Mouse (Mus musculus): ENCODE results near the gene Ntrk2. TPM values are rescaled to one million over a fixed set of nuclear protein-coding genes. Genes with fewer than 3 reads are reported as not detected.
A peak's percentile ranks its signal among the peaks of the same experiment; 100 is the strongest.

Ntrk2 gene
- total RNA-seq, 2 experiments from 2014 or later = 2.9 to 4.0 TPM

DNA sequence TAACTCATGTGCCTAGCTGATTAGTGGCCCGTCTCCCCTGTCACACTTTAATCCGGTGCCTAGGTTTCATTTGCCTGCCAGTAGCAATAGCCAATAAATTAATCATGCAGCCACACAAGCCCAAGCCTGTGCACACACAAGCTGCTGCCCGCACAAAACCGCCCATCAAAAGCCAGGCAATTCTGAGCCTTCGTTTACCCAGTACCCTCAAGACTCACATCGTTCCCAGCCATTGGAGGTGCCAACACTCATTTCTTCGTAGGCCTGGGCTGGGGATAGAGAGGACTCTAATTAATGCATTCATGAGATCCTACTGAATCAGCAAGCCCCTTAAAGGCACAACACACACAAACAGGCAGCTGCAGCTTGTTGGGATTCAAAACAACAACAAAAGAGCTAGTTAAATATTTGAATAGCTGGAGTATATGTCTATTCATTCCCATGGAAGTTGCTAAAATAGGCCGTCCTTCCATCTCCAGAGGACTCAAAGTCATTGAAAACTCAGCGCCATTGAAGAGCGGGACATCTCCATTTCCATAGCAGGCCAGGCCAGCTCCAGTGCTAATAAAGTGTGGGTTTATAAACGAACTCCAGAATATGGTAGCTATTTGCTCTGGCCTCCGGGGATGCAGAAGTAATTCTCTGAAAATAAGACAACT is 158.5 kb downstream of the Ntrk2 start:
- no peak for DNase-seq (ENCODE audit: low spot score)

DNA sequence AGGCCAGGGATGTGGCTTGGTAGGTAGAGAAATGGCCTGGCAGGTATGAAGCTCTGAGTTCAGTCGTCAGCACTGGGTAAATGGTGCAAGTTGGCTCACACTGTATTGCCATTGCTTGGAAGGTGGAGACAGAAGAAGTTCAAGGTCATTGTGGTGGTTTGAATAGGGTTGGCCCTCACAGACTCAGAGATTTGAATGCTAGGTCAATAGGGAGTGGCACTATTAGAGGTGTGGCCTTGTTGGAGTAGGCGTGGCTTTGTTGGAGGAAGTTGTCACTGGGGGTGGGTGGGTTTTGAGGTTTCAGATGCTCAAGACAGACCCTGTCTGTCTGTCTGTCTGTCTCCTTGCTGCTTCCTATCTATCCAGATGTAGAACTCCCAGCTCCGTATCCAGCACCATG is 159.5 kb downstream of the Ntrk2 start:
- no peak for DNase-seq (ENCODE audit: low spot score)

DNA sequence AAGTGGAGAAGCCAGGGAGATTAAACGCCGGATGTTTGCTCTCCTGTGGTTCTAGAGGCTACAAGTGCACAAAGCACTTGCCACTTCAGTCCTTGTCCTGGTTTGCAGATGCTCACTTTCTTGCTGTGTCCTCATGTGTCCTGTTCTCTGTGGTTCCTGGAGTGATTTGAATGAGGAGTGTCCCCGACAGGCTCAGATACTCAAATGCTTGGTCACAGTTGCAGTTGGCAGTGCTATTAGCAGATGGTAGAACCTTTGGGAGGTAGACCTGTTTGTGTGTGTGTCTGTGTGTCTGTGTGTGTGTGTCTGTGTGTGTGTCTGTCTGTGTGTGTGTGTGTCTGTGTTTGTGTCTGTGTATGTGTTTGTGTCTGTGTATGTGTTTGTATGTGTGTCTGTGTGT is 160.1 kb downstream of the Ntrk2 start:
- DNase-seq (ENCODE audit: low spot score) = no peak

DNA sequence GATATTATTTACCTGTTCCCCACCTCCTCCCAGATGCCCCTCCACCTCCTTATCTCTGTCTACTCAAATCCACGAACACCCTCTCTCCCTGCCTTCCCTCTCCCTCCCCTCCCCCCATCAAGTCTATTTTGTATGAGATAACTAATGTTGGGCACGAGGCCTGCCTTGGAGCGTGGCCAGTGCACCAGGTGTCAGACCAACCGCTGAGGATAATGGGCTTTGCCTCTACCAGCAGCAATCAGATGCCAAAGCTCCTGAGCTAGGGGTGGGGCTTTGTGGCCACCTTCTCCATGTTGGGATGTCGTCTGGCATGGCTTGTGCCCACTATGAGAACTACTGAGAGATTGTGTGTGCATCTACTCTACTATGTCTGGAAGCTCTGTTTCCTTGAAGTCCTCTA is 161.8 kb downstream of the Ntrk2 start:
- no peak for DNase-seq (ENCODE audit: low spot score)

DNA sequence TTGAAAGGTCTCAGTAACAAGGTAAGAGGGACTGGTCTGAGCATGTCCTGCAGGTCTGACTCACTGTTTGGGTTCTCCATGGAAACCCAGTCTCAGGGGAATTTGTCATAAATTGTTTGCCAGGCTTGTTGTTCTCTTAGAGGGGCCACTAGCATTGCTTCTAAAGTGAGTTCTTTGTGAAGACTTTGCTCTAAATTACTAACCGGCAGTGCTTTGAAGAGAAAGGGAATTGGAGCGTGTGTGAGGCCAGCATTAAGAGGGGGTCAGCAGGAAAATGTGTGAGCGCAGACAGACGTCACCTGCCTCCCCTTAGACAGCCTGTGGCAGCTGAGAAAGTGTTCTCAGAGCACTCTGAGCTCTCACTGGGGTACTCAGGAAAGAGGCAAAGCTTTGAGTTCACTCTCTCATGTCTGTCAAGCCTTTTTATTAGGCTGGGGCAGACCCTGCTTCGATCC is 165.1 kb downstream of the Ntrk2 start:
- no peak for DNase-seq (ENCODE audit: low spot score)

DNA sequence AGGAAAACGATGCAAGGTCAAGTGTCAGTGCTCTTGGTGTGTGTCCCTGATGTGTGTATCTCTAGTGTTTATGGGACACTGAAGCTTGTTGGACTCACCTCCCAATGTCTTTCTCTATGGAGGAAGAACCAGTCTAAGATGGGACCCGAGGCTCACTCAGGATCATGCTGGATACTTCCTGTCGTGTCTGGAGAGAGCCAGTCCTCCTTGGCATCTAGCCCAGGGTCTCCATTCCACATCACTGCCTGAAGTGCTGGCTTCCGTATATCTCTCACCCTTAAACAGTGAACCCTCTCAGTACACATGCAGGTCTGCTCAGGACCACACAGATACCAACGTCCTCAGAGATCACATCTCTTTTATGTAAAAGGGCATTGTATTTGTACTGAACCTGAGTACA is 166.1 kb downstream of the Ntrk2 start:
- DNase-seq (ENCODE audit: low spot score) = no peak

DNA sequence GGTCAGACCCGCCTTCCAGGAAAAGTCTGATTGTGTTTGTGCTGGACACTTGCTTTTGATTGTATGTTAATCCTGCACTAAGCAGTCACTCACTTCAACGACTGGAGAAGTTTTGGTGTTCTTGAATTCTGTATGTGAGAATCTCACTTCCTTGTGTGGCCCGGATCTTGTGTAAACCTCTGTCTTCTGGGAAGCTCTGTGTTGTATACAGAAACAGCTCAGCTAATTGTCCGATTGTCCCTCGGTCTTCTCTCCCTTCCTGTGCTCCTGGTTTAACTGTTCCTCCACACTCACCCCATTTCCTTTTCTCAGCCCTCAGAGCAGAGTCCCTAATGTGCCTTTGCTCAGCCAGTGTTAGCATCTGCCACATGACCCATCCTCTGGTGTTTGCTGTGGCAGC is 190.1 kb downstream of the Ntrk2 start:
- DNase-seq (ENCODE audit: low spot score) = no peak

DNA sequence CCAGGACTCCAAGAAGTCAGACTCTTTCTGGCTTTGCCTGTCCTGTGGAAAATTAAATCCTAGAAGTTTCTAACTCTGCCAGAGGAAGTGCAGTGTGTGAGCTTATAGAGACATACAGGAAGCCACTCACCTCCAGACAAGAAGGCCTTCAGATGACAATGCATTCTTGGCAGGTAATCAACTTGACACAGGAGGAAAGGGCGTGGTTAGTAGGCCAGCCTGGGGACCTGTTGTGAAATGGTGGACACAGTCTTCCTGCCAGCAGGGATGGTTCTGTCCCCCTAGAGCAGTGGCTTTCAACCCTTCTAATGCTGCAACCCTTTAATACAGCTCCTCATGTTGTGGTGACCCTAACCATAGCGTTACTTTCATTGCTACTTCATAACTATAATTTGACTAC is 191.4 kb downstream of the Ntrk2 start:
- no peak for DNase-seq (ENCODE audit: low spot score)

DNA sequence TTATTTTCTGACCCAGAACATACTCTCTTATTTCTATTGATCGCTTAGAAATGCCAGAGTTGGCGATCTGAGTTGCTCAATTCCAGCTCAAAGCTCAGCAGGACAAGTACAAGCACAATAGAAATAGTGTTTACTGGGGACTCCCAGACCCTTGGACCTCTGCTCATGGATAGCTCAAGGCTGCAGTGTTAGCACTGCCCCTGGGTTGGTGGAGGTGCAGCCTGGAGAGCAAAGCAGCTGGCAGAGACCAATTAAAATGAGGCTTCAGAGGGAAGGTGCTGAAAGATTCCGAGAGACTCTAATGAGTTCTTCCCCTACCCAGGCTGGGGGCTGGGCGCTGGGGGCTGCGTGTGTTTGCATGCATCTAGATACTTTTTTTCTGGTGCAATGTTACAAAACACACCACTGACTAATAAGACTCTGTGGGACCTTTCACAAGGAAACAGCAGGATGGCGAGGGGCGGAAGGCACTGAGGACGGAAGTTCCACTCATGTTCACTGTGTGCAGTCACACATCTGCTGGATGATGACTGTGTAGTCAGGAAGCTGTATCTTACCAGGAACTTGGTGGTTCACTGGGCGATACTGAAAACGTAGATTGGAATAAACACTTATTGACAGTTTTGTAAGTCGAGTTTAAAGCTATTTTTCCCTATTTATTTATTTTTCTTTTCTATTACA is 193.1 kb downstream of the Ntrk2 start:
- DNase-seq (ENCODE audit: low spot score) = no peak

DNA sequence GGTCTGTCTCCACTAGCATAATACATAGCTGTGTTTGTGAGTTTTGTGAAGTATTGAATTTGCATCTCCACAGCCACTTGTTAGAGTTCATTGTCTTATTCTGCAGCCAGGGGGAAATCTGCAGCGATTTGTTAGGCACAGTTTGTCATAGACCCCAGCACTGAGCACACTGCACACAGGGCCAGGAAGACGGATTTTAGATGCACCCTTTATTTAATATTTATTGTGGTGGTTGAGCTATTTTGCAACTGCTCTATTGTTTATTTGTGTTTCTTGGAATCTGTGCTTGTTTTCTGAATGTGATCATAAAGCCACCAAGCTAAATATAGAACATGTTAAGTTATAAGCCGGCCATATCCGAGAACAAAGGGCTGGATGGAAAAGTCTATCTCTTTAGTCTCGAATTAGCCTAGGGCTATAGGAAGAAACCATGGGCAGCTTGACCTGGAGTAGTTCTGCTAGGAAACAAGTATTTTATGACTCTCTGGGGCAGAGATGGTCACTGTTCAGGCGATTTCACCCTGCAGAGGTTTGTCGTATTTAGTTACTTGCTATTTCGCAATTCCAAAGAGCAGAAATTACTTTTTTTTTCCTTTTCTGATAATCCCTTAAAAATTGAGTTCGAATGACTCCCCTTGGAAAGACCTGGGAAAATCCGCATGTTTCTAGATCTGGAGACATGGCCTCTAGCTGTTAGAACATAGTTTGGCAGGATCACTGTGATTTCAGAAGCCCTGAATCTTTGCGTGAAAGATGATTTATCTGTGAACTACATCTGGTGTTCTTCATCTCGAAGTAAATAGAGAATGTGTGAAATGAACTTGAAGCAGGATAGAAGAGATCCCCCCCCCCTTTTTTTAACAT is 196.8 kb downstream of the Ntrk2 start:
- no peak for DNase-seq (ENCODE audit: low spot score)

DNA sequence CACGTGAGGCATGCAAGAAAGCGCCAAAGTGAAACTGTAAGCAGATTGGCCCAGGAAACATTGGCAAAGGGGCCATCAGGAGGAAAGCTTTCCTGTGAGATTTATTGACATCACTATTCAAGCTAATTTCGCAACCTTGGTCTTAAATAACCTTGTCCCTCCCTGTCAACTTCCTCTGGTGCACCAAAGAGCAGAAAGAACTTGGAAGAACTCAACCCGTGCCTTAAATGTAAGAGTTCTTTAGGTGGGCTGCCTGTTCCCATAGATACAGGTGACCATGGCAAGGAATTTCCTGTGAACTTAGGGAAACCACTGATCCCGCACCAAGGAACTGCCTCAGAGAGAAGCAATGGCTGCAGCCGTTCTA is 197.4 kb downstream of the Ntrk2 start:
- DNase-seq (ENCODE audit: low spot score) = peak; percentile 54

DNA sequence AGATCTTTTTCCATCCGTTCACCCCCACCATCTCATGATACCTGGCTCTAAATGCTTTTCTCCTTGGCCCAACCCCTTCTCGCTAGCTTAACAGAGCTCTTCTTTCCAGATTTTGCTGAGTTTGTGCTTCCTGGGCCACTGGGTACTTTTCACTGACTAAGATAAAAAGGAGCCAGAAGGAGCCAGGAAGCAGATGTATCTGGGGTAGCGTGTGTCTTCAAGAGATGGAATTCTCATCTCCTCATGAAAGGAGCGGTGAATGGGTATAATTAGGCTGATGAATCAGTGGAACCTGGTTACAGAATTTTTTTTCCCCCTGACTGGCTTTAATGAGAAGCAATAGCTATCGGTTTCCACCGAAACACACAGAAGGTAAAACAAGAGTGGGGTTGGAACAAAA is 198.2 kb downstream of the Ntrk2 start:
- no peak for DNase-seq (ENCODE audit: low spot score)

DNA sequence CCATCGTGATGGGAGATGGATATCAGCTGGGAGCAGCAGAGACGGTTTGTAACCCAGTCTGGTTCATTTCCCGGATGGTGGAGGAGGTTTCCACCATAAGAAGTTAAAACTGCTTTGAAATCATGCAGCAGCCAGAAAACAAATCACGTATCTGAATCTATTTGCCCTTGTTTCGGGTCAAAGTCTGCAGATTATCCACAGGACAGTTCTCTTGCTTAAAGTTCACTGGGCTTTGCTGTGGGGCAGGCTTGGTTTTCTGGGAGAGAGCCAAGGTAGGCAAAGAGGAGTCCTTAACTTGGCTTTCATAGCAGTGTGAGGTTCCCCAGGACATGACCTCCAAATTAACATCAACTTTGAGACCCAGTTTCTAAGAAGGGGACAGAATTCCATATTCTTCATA is 203.5 kb downstream of the Ntrk2 start:
- no peak for DNase-seq (ENCODE audit: low spot score)

DNA sequence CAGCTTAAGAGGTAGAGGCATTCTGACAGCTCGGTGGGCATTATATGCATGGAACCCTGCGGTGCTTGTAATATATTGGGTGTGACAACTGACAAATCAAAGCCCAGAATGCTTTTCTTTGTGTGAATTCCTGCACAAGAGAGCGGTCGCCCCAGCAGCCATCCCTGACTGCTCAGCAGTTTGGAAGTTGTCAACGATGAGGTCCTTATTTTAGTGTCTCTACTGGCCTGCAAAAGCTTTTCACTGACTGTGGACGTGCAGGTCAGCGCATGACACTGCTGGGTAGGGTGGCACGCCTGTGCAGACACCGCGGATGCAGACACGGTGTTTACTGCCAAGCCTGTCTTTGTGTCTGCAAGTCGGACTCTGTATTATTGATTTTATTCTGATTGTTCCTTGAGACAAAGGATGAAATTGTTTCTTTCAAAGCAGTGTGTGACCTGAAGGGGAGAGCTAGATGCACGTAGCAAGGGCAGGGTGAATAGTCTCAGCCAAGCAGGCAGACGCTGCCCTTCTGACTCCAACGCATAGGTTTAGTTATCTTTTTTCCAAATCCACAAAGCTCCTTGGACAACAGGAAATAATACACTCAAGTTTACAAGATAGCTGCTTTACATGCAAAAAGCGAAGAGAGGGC is 204.6 kb downstream of the Ntrk2 start:
- DNase-seq (ENCODE audit: low spot score) = no peak

DNA sequence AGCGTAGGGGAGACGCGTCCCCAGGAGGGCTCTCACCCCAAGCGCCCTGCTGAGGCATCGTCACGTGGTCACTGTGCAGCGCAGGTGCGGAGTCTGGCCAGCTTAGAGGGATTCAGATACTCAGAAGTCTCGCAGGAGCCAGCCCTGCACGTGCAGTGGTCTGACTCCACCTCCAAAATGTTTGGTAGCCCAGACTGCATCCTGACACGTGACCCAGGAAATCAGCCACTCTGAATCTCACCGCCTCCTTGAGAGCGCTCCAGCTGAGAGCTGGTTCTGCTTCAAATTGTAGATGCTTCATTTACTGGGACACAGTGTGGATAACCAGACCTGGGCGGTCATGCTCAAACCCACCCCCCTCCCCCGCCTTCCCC is 205.1 kb downstream of the Ntrk2 start:
- DNase-seq (ENCODE audit: low spot score) = peak; percentile 70

DNA sequence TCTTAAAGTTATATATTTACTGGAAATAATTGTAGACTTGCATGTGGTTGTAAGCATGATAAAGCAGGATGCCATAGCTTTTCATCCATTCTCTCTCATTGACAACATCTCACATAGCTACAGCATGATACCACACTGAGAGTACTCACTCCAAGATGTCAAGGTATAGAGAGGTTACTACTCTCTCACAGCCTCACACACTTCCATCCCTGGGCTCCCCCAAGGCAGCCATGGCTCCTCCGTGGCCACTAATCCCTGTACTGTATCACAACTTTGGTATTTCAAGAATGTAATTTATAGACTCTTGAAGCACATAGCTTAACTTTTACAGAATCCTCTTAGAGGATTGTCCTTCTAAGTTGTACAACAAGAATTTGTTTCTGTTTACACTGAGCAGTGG is 209.0 kb downstream of the Ntrk2 start:
- no peak for DNase-seq (ENCODE audit: low spot score)

DNA sequence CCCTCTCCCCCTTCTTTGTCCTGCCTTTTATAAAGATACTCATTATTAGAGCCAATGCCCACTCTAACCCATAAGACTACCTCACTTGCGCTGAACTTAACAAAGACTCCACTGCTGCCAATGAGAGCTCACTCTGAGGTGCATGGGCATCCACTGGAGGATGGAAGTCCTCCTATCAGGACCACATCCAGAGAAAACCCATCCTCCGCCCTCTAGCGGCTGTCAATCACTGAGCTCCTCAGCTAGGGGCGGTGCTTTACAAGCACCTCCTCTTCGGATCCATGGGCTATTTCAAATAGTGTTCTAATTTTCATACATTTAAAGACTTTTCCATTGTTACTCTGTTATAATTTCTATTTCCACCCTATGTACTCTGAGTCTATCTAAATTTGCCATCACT is 210.8 kb downstream of the Ntrk2 start:
- no peak for DNase-seq (ENCODE audit: low spot score)

DNA sequence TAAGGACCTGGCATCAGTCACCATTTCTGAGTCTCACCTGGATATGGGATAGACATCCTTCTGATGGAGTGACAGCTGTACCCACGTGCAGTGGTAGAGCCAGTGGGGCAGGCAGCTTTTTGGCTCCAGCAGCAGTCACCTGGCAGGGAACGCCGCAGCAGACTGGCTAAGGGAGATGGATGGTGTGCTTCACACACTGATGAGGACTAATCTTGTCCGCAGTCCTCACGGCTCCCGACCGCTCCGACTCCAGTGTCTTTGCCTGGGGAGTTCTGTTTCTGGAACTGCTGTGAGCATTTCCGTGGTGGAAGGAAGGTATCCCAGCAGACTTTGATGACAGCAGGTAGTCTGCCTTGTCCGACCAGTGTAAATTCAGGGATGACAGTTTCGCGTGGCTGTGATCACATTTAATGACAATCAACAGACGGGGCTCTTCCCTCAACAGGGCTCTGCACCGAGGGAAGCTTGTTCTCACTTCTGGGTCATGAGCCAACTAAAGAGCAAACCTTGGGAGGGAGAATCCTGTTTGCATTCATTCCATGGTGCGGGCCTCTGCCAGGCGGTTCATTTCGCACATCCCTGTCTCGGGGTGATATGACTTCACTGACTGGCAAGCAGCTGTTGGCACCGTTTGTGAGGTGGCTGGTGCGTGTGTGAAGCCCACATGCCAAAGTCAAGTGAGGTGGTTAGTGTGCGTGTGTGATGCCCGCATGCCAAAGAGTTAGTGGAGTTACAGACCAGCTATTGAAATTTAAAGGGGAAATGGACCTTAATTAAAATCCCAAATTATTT is 216.1 kb downstream of the Ntrk2 start:
- no peak for DNase-seq (ENCODE audit: low spot score)

DNA sequence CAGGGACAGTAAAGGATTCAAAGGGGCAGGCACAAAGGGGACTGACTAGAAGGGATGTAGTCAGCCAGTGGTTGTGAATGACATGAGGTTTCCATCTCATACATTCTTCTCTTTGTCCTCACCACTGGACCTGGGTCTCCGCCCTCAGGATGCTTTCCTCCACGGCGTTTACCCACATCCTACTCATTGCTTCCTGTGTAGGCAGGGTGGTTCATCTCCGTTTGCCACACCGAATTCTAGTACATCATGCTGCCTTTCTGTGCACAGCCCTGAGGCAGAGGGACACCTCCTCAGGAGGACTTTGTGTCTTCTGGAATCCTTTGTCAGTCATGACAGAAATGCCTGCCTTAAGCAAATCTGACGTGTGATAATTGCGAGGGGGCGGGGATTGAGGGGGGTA is 219.3 kb downstream of the Ntrk2 start:
- no peak for DNase-seq (ENCODE audit: low spot score)

DNA sequence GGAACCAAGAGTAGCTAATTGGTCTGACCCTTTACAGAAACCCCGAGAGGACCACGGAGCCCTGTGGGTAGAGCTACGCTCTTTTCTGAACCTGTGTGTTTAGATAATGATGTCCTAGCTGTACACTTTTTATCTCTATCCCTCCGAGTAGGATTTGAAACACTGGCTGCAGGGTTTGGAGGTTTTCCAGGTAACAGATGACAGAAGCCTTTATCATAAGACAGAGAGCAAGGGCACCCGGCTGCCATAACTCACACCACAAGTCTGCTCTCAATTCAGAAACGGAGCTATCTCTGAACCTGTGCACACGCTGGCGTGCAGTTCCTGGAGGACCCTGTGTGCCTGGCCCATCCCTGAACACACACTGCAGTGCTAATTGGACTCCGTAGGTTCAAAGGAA is 221.1 kb downstream of the Ntrk2 start:
- DNase-seq (ENCODE audit: low spot score) = no peak

DNA sequence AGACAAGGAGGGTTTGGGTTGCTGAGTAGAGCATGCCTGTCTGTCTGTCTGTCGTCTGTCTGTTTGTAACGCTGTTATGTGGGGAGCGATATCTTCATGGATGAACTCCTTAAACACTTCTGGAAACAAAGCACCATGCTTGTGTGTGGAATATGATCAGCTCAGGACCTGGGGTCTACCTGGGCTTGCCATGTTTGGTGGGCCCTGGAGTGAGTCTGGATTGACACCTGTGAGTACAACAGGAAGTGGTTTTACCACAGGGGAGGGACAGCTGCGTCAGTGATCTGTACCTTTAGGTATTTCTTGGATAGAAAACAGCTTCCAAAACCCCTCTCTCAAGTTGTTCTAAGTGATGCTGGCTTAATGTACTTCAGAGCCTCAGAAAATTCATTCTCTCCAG is 222.2 kb downstream of the Ntrk2 start:
- no peak for DNase-seq (ENCODE audit: low spot score)

Measured in gastrocnemius, adult 18-20 months (tissue).